Mouse (Mus musculus): ENCODE measurements at regions not wholly inside any gene's neighbourhood (a gene's known extent, or its start where the extent isn't known, plus 50 kb on each side); places are given as distances from the start of the nearest gene placed in this dataset.

GRCm38 (mm10) chr7:129987713-129988112 is 396.1 kb downstream of the Wdr11 start:
- DNase-seq, result no peak

GRCm38 (mm10) chr7:129993446-129994223 is 402.0 kb downstream of the Wdr11 start:
- no peak for DNase-seq

GRCm38 (mm10) chr7:129995529-129995928 is 403.9 kb downstream of the Wdr11 start:
- no peak for DNase-seq

- DNase-seq, result no peak
Observed at GRCm38 (mm10) chr7:130001064-130001463, 409.4 kb downstream of the Wdr11 start.

GRCm38 (mm10) chr7:130002002-130002401 is 410.3 kb downstream of the Wdr11 start:
- peak; percentile 34 for DNase-seq

GRCm38 (mm10) chr7:130005406-130005805 is 413.7 kb downstream of the Wdr11 start:
- no peak for DNase-seq

GRCm38 (mm10) chr7:130007993-130008583 is 416.4 kb downstream of the Wdr11 start:
- no peak for DNase-seq

GRCm38 (mm10) chr7:130008591-130009418 is 417.1 kb downstream of the Wdr11 start:
- no peak for DNase-seq

GRCm38 (mm10) chr7:130012067-130012466 is 420.4 kb downstream of the Wdr11 start:
- no peak for DNase-seq

- no peak for DNase-seq
Observed at GRCm38 (mm10) chr7:130013109-130013508, 421.4 kb downstream of the Wdr11 start.

- no peak for DNase-seq
Observed at GRCm38 (mm10) chr7:130014609-130015008, 422.9 kb downstream of the Wdr11 start.

- no peak for DNase-seq
Observed at GRCm38 (mm10) chr7:130015375-130016014, 423.8 kb downstream of the Wdr11 start.

- peak; percentile 32 for DNase-seq
Observed at GRCm38 (mm10) chr7:130016015-130016874, 424.6 kb downstream of the Wdr11 start.

GRCm38 (mm10) chr7:130018891-130019290 is 427.2 kb downstream of the Wdr11 start:
- DNase-seq, result no peak

GRCm38 (mm10) chr7:130028945-130029344 is 437.3 kb downstream of the Wdr11 start:
- DNase-seq, result peak; percentile 56

- no peak for DNase-seq
Observed at GRCm38 (mm10) chr7:130030711-130031110, 439.0 kb downstream of the Wdr11 start.

GRCm38 (mm10) chr7:130036235-130036634 is 444.6 kb downstream of the Wdr11 start:
- DNase-seq, result no peak

GRCm38 (mm10) chr7:130036845-130037572 is 445.3 kb downstream of the Wdr11 start:
- DNase-seq, result peak; percentile 33

- peak; percentile 46 for DNase-seq
Observed at GRCm38 (mm10) chr7:130037573-130037925, 445.9 kb downstream of the Wdr11 start.

- no peak for DNase-seq
Observed at GRCm38 (mm10) chr7:130040596-130040995, 448.9 kb downstream of the Wdr11 start.

GRCm38 (mm10) chr7:130041402-130041965 is 449.8 kb downstream of the Wdr11 start:
- no peak for DNase-seq
